Mouse (Mus musculus) liver, embryonic 14.5 days (tissue): ENCODE measurements around the gene Hspbap1.

Source experiments
- CTCF ChIP-seq: IDR thresholded peaks from 2 replicates; pipeline ENCODE4 v1.5.1; 2016; ENCODE audit warnings: antibody characterized with exemption, low read depth, control low read depth
- EP300 ChIP-seq: IDR thresholded peaks from 2 replicates; pipeline ENCODE4 v1.6.1; 2016; ENCODE audit warnings: antibody characterized with exemption, low read depth

DNA sequence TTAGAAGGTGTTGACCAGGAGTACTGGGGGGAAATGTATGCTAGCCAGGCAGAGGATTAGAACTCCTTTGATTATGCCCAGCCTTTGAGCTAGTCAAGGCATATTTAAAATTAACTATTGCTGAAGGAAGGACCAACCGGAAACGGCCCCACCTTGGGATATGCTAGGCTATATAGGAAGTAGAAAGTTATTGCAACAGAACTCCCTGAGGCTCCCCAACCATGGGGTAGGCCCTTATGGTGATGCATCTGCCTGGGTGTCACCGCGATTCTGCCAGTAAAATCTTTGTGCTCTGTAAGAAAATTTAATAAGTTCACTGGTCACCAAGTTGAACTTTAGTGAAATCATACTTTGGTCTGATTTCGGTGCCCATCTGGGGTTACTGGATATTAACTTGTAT, 16.2 kb upstream of the Hspbap1 start:
- TF ChIP-seq EP300 (no peak), CTCF (no peak)
